Mouse (Mus musculus): ENCODE results near the gene Crabp2. TPM values are rescaled to one million over a fixed set of nuclear protein-coding genes. Genes with fewer than 3 reads are reported as not detected.
A peak's percentile ranks its signal among the peaks of the same experiment; 100 is the strongest.

Crabp2 gene
- total and polyA plus RNA-seq, 2 experiments from 2014 or later = 28.6 to 46.3 TPM

GRCm38 (mm10) chr3:87920270-87920943 is 28.1 kb upstream of the Crabp2 start:
- no peak overlapping the region for H3K27ac ChIP-seq
- peak overlapping the region; percentile 87 for H3K4me2 ChIP-seq (ENCODE audit: low read depth, low read length)
- peak overlapping the region; percentile 59; the same call in 1 of the 2 replicates for H3K9ac ChIP-seq (replicated peaks; ENCODE audit: low read length)
- H3K9me3 ChIP-seq (ENCODE audit: low read length) = no peaks in the 10 kb centered on the region
- H3K4me1 ChIP-seq (ENCODE audit: insufficient read depth, low read length) = no peaks in the 10 kb centered on the region
- no peak for DNase-seq (ENCODE audit: low spot score)
- TF ChIP-seq CTCF (IDR thresholded peaks at IDR 0.05; ENCODE audit: low read depth) = no peak; the same call in 1 of the 2 replicates
- WGBS = 67% methylated on average over 9 of the region's 9 CpGs
- ATAC-seq = no peak
- H3K36me3 ChIP-seq (ENCODE audit: insufficient read depth, low read length) = peaks cover 48% of the 10 kb centered on the region
- H3K4me3 ChIP-seq (ENCODE audit: low read length) = peak overlapping the region; percentile 68
- H3K27me3 ChIP-seq (ENCODE audit: insufficient read depth, low read length) = no peaks in the 10 kb centered on the region

GRCm38 (mm10) chr3:87924996-87925395 is 23.5 kb upstream of the Crabp2 start:
- Histone ChIP-seq H3K4me1 (ENCODE audit: insufficient read depth, low read length) (peaks cover 7% of the 10 kb centered on the region), H3K4me2 (ENCODE audit: low read depth, low read length) (no peak overlapping the region), H3K36me3 (ENCODE audit: insufficient read depth, low read length) (peaks cover 46% of the 10 kb centered on the region), H3K27me3 (ENCODE audit: insufficient read depth, low read length) (no peaks in the 10 kb centered on the region), H3K4me3 (ENCODE audit: low read length) (no peak overlapping the region), H3K9me3 (ENCODE audit: low read length) (no peaks in the 10 kb centered on the region), H3K27ac (no peak overlapping the region), H3K9ac (replicated peaks; ENCODE audit: low read length) (no peak overlapping the region)
- no peak for DNase-seq (ENCODE audit: low spot score)
- TF ChIP-seq CTCF (IDR thresholded peaks at IDR 0.05; ENCODE audit: low read depth) = no peak
- ATAC-seq = no peak
- WGBS = 83% methylated on average over 7 of the region's 7 CpGs

GRCm38 (mm10) chr3:87927452-87927851 is 21.0 kb upstream of the Crabp2 start:
- Histone ChIP-seq H3K4me1 (ENCODE audit: insufficient read depth, low read length) (peaks cover 12% of the 10 kb centered on the region), H3K27me3 (ENCODE audit: insufficient read depth, low read length) (no peaks in the 10 kb centered on the region), H3K9ac (replicated peaks; ENCODE audit: low read length) (no peak overlapping the region), H3K4me3 (ENCODE audit: low read length) (no peak overlapping the region), H3K36me3 (ENCODE audit: insufficient read depth, low read length) (peaks cover 44% of the 10 kb centered on the region), H3K27ac (no peak overlapping the region), H3K9me3 (ENCODE audit: low read length) (no peaks in the 10 kb centered on the region), H3K4me2 (ENCODE audit: low read depth, low read length) (no peak overlapping the region)
- no peak for TF ChIP-seq CTCF (IDR thresholded peaks at IDR 0.05; ENCODE audit: low read depth)
- WGBS = 96% methylated on average over 5 of the region's 5 CpGs
- no peak for ATAC-seq
- no peak for DNase-seq (ENCODE audit: low spot score)

GRCm38 (mm10) chr3:87929341-87930077 is 19.0 kb upstream of the Crabp2 start:
- peaks cover 12% of the 10 kb centered on the region for H3K4me1 ChIP-seq (ENCODE audit: insufficient read depth, low read length)
- 8% methylated on average over 26 of the region's 26 CpGs for WGBS

GRCm38 (mm10) chr3:87930078-87930795 is 18.2 kb upstream of the Crabp2 start, which contains the start of the genes Isg20l2 and Rrnad1:
TSS of gene Isg20l2 (plus strand) at chr3:87930314.
TSS of gene Rrnad1 (minus strand) at chr3:87930717.
- Histone ChIP-seq H3K4me3 (ENCODE audit: low read length) (peak within 1 kb of the TSS; percentile 85), H3K27ac (peak within 1 kb of the TSS; percentile 91), H3K4me1 (ENCODE audit: insufficient read depth, low read length) (peaks cover 12% of the 10 kb centered on the region), H3K27me3 (ENCODE audit: insufficient read depth, low read length) (no peaks in the 10 kb centered on the region), H3K36me3 (ENCODE audit: insufficient read depth, low read length) (peaks cover 27% of the 10 kb centered on the region), H3K9ac (replicated peaks; ENCODE audit: low read length) (peak within 1 kb of the TSS; percentile 80), H3K4me2 (ENCODE audit: low read depth, low read length) (peak within 1 kb of the TSS; percentile 88), H3K9me3 (ENCODE audit: low read length) (no peaks in the 10 kb centered on the region)
- ATAC-seq (peak; percentile 98), DNase-seq (ENCODE audit: low spot score) (peak; percentile 99)
- under 1% methylated on average over 73 of the region's 78 CpGs for WGBS
- peak; percentile 77 for TF ChIP-seq CTCF (IDR thresholded peaks at IDR 0.05; ENCODE audit: low read depth)

More at GRCm38 (mm10) chr3:87929341-87930077, 19.0 kb upstream of the Crabp2 start:
- H3K9me3 ChIP-seq (ENCODE audit: low read length) = no peaks in the 10 kb centered on the region
- DNase-seq (ENCODE audit: low spot score) (no peak), ATAC-seq (no peak; the same call in 1 of the 2 replicates)
- H3K4me3 ChIP-seq (ENCODE audit: low read length) = peak overlapping the region; percentile 85
- peak overlapping the region; percentile 91 for H3K27ac ChIP-seq
- peaks cover 33% of the 10 kb centered on the region for H3K36me3 ChIP-seq (ENCODE audit: insufficient read depth, low read length)
- H3K27me3 ChIP-seq (ENCODE audit: insufficient read depth, low read length) = no peaks in the 10 kb centered on the region
- no peak for TF ChIP-seq CTCF (IDR thresholded peaks at IDR 0.05; ENCODE audit: low read depth)
- peak overlapping the region; percentile 80 for H3K9ac ChIP-seq (replicated peaks; ENCODE audit: low read length)
- H3K4me2 ChIP-seq (ENCODE audit: low read depth, low read length) = peak overlapping the region; percentile 88

- Histone ChIP-seq H3K9me3 (ENCODE audit: low read length) (no peaks in the 10 kb centered on the region), H3K36me3 (ENCODE audit: insufficient read depth, low read length) (peaks cover 19% of the 10 kb centered on the region), H3K9ac (replicated peaks; ENCODE audit: low read length) (no peak overlapping the region), H3K4me3 (ENCODE audit: low read length) (no peak overlapping the region), H3K4me2 (ENCODE audit: low read depth, low read length) (no peak overlapping the region), H3K27ac (no peak overlapping the region), H3K4me1 (ENCODE audit: insufficient read depth, low read length) (peaks cover 9% of the 10 kb centered on the region), H3K27me3 (ENCODE audit: insufficient read depth, low read length) (no peaks in the 10 kb centered on the region)
- TF ChIP-seq CTCF (IDR thresholded peaks at IDR 0.05; ENCODE audit: low read depth) = no peak
- ATAC-seq (no peak), DNase-seq (ENCODE audit: low spot score) (no peak)
- 80% methylated on average over 5 of the region's 5 CpGs for WGBS
Measured at GRCm38 (mm10) chr3:87934026-87934425, 14.4 kb upstream of the Crabp2 start.

Data from hindbrain, postnatal 0 days (tissue).